Mouse (Mus musculus) embryonic stem cell, embryonic (primary cell): Measurements from ENCODE around the gene Ndnf.

Experiments
- CTCF ChIA-PET, 4 experiments: fragments of 300-600 bp in 2 of 4; fragments of 350-600 bp in 2 of 4; sonication (Branson Sonifier 250); formaldehyde crosslinking; loops; one replicate each; lab custom pipeline; 2022; ENCODE audit warnings: inconsistent platforms in 2 of 4; lab: Charles Lee
- POLR2A ChIA-PET, 4 experiments: fragments of 300-600 bp in 2 of 4; fragments of 350-600 bp in 2 of 4; sonication (Branson Sonifier 250); formaldehyde crosslinking; loops; one replicate each; lab custom pipeline; 2022; ENCODE audit warnings: antibody characterized with exemption in 4 of 4, inconsistent platforms in 1 of 4; lab: Charles Lee

Ndnf gene

DNA sequence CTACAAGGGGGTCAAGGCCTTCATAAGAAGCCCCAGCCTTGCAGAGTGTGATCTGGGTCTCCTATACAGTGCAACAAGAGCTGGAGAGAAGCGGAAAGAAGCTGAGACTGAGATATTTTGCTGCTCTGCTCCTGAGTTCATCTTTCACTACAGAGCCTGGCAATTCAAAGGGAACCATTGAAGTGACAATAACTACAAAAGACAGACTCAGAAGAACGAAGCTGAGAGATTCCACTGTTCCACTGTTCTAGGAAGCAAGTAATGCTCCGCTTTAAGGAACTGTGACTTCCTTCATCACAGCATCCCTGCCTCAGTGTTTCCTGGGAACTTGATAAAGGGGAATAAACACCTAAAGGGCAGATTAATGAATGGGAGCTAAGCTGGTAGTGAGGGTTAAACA, 56.9 kb downstream of the Ndnf start:
- ChIA-PET CTCF (no interaction called here), POLR2A (interaction anchor here in 1 of 4 experiments (0.6 kb wide), 1 partner anchor 229 kb away, joined by 3 read pairs; no protein-coding TSS in a partner anchor)

DNA sequence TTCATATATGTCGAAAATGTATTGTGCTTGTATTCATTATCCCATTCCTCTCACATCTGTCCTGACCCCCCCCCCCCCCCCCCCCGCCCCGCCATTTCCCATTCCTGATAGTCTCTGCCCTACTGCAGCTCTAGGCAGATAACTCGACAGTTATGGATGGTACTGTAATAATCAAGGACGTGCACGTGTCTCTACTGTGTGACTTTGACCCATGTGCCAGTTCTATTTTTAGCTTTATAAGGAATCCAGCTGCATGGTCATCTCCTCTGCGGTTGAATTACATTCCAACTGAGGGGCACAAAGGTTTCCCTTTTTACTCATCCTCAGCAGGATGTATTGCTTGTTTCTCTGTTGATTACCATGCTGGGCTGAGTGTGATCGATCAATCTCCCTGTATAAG, 68.1 kb downstream of the Ndnf start:
- ChIA-PET POLR2A (no interaction called here), CTCF (no interaction called here)

DNA sequence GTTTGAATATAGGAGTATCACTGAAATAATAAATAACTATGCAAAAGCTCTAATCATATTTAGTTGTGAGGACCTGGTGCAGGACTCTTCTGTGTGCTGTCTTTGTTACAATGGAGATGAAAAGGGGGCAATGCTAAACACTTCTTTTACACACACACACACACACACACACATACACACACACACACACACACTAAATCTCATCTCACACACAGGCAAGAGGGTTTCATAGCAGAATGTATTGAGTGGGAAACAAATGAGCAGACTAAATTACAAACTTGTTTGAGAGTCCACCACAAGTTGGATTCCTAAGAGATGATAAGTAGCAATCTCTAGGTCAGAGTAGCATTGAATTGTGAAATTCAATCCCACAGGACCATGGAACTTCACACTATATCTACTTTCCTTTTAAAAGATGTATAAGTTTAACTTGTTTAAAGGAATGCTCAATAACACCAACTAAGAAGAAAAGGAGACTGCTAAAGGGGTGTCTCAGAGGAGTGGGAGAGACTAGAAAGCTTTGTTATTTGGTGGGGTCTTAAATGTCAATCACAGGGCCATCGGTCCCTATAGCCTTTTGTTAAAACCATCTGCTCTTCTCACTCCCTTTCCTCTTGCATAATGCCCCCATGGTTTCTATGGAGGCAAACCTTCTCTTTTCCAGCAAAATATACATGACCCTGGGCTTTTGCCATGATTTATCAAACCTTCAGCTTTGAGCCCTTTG, 71.9 kb downstream of the Ndnf start:
- ChIA-PET CTCF (no interaction called here), POLR2A (no interaction called here)

DNA sequence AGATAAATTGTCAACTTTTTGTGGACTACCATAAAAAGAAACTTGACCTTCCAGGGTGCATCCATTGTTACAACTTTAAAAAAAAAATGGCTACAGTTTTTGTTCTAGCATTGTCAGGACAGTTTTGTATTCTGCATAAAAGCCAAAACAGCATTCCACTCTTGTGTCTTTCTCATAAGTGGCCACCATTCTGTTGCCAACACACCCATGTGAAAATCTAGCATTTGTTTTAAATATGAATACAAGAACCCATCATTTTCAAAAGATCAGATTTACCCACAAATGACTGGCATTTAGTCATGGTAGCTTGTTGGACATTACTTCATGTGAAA, 72.4 kb downstream of the Ndnf start:
- ChIA-PET CTCF (no interaction called here), POLR2A (no interaction called here)

DNA sequence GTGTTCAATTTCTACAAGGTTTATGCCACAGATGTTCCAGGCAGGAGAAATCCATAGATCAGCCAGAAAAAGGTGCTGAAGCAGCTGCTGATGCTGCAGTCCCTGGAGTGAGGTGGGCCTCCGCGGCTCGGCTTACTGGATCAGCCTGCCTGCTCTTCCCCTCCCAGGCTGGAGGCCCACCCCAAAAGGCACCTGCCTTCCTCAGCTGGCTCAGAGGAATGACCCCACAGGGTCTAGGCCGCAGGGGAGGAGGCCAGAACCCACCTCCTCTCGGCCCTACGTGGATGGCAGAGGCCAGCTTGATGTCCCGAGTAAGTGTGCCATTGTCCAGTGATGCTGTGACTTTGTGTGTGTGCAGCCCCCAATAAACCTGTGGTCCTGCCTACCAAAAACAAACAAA, 86.8 kb downstream of the Ndnf start:
- ChIA-PET CTCF (no interaction called here), POLR2A (no interaction called here)

DNA sequence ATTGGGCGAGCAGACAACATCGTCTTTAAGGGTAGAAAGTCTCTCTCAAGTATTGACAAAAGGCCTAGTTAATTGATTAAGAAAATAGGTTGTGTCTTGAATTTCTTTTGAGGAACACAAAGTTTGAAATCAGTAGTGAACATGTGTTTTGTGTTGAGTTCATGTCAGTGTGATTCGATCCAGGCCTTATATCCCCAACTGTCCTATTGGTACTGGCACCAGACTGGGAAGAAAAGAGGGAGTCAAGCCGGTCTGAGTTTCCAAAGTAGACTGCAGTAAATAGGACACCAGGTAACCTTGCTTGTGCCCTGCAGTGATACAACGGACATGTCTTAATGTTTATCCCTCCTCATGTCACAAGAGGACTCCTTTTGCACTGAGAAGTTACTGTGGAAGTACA, 87.8 kb downstream of the Ndnf start:
- POLR2A ChIA-PET: no interaction called here
- CTCF ChIA-PET: no interaction called here

DNA sequence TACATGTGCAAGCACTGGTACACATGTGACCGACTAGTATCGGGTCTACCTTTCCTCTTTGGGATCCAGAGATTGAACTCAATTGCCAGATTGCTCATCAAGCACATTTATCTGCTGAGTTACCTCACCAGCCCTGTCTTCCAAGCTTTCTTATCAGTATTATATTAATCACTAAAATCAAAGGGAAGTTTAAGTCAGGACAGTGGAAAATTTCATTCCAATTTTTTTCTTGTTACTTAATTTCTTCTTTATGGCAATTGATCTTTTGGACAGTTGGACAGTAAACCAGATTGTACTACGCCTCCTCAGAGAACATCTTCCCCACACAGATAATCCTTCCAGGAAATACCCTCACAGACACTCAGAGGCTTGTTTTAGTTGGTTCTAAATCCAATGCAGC, 88.7 kb downstream of the Ndnf start:
- POLR2A ChIA-PET: no interaction called here
- CTCF ChIA-PET: no interaction called here
